Mouse (Mus musculus) stomach, postnatal 0 days (tissue): ENCODE results near the gene Rsc1a1.

Experiments
- CTCF ChIP-seq: IDR thresholded peaks from 2 replicates; pipeline ENCODE4 v1.5.1; 2016; ENCODE audit warnings: antibody characterized with exemption, low read depth, mild to moderate bottlenecking, moderate library complexity
- EP300 ChIP-seq: optimal IDR thresholded peaks from 2 replicates; pipeline ENCODE3; 2016; ENCODE audit warnings: antibody characterized with exemption

DNA sequence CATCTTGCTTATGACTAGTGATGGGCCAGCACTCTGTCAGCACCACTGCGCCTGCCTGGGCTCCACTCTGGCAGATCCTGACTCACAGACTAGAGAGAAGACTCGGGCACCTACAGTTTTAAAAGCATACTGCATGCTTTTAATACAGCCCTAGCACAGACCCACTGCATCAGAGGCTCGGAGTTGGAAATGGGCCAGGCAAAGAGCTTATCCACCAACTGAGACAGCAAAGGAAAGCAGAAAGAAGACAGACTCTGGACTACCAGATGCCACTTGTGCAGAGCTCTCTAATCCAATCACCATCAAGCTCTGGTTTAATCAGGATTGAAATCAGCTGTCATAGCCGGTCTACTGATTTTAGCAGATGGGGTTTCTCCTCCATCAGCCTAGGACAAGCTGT, 19.9 kb upstream of the Rsc1a1 start:
- TF ChIP-seq EP300: no peak
- no peak for TF ChIP-seq CTCF
